Mouse (Mus musculus): ENCODE measurements around the gene Mtrf1l. TPM values are rescaled to one million over a fixed set of nuclear protein-coding genes. Genes with fewer than 3 reads are reported as not detected.

Gene Mtrf1l
- total RNA-seq, 2 experiments from 2014 or later, result 6.1 to 9.9 TPM

DNA sequence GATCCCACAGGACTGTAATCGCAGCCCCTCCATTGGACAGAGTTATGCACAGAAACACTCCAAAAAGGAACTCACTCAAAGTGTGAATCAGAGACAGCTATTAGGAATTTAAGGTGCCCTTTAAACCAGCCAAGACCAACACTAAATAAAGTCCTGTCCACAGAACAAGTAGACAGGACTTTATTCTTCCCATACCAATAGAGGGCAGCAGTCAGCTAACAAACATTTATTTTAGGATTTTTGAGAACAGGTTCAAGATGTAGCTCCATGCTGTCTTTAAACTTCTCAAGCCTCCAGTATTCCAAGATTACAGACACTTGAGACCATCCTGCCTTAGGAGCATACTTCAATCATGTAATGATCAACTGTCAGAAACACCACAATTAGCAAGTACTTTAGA is 23.2 kb downstream of the Mtrf1l start:
- Histone ChIP-seq H3K4me3 (no peak overlapping the region), H3K27ac (no peak overlapping the region)
- peak; percentile 64 for TF ChIP-seq CTCF (IDR thresholded peaks at IDR 0.05)
- intact Hi-C loops (cut with DNase I), result loop anchor here (5.0 kb wide), 1 partner anchor 42 kb away; no protein-coding TSS in a partner anchor
- no peak for DNase-seq

GRCm38 (mm10) chr10:5798069-5798468 is 25.6 kb downstream of the Mtrf1l start:
- no peak for TF ChIP-seq CTCF (IDR thresholded peaks at IDR 0.05)
- intact Hi-C loops (cut with DNase I), result no loop called here
- H3K4me3 ChIP-seq, result no peak overlapping the region
- no peak for DNase-seq
- no peak overlapping the region for H3K27ac ChIP-seq

GRCm38 (mm10) chr10:5790657-5791056 is 33.1 kb downstream of the Mtrf1l start:
- peak; percentile 38 for DNase-seq
- peak; percentile 60 for TF ChIP-seq CTCF (IDR thresholded peaks at IDR 0.05)
- no peak overlapping the region for H3K4me3 ChIP-seq
- no peak overlapping the region for H3K27ac ChIP-seq
- intact Hi-C loops (cut with DNase I), result loop anchor here (2.0 kb wide), 1 partner anchor 190 kb away; no protein-coding TSS in a partner anchor

GRCm38 (mm10) chr10:5786923-5787322 is 36.8 kb downstream of the Mtrf1l start:
- Histone ChIP-seq H3K4me3 (no peak overlapping the region), H3K27ac (no peak overlapping the region)
- intact Hi-C loops (cut with DNase I), result no loop called here
- peak; percentile 54 for TF ChIP-seq CTCF (IDR thresholded peaks at IDR 0.05)
- DNase-seq, result no peak

Other genes with a start within 250 kb of the Mtrf1l start
- gene Myct1, start 230.1 kb downstream of the Mtrf1l start, total RNA-seq (2021), result 1 to 10 TPM; 3.2 to 3.6 TPM
- not detected for gene Vip, start 184.7 kb downstream of the Mtrf1l start, total RNA-seq (2021)
- gene Fbxo5, start 18.3 kb downstream of the Mtrf1l start, total RNA-seq (2021), result under 1 TPM; 0.36 to 0.45 TPM
- under 1 TPM in 1 of 2 experiments, not detected in 1; 0.11 TPM for gene Rgs17, start 98.5 kb upstream of the Mtrf1l start, total RNA-seq (2021)